Mouse (Mus musculus) myocyte (in vitro differentiated cells): ENCODE data around the gene Emx1. TPM values are rescaled to one million over a fixed set of nuclear protein-coding genes. Genes with fewer than 3 reads are reported as not detected.

ENCODE experiments used
- H3K27me3 ChIP-seq: one replicate; pipeline ENCODE4 v1.6.1; 2011; ENCODE audit not compliant: control insufficient read depth, insufficient read depth, insufficient read length
- H3K36me3 ChIP-seq: one replicate; pipeline ENCODE4 v1.6.1; 2011; ENCODE audit not compliant: control insufficient read depth, insufficient read depth
- H3K4me2 ChIP-seq: one replicate; pipeline ENCODE4 v1.6.1; 2011; ENCODE audit warnings: low read depth, control low read depth
- H3K4me3 ChIP-seq: one replicate; pipeline ENCODE4 v1.5.1; 2011; ENCODE audit warnings: mild to moderate bottlenecking, control low read depth, moderate library complexity
- H3K79me2 ChIP-seq: one replicate; pipeline ENCODE4 v1.6.1; 2011; ENCODE audit not compliant: control insufficient read depth, insufficient read depth
- H3ac ChIP-seq: one replicate; pipeline ENCODE4 v1.6.1; 2011; ENCODE audit not compliant: control insufficient read depth, insufficient read length
- CEBPB ChIP-seq: IDR thresholded peaks from 2 replicates; pipeline ENCODE4 v1.6.1; 2011; ENCODE audit warnings: mild to moderate bottlenecking, moderate library complexity; ENCODE audit not compliant: poor library complexity, insufficient read depth, severe bottlenecking
- E2F4 ChIP-seq: IDR thresholded peaks from one replicate; pipeline ENCODE4 v1.6.1; 2011; ENCODE audit warnings: mild to moderate bottlenecking, control low read depth, moderate library complexity; ENCODE audit not compliant: insufficient read depth
- MAX ChIP-seq: IDR thresholded peaks from one replicate; pipeline ENCODE4 v1.6.1; 2011; ENCODE audit warnings: low read depth, mild to moderate bottlenecking, control low read depth
- MYOD1 ChIP-seq, 3 experiments: IDR thresholded peaks; one replicate each; pipeline ENCODE4 v1.6.1; 2011; ENCODE audit warnings: control low read depth in 2 of 3, low read depth in 2 of 3, mild to moderate bottlenecking in 2 of 3, moderate library complexity in 1 of 3; ENCODE audit not compliant: insufficient read length in 2 of 3, control insufficient read depth in 1 of 3
- MYOG ChIP-seq, 3 experiments: IDR thresholded peaks; one replicate each; pipeline ENCODE4 v1.6.1; 2011; ENCODE audit warnings: control low read depth in 2 of 3, low read depth in 2 of 3, mild to moderate bottlenecking in 2 of 3; ENCODE audit not compliant: insufficient read length in 2 of 3, control insufficient read depth in 1 of 3, insufficient read depth in 1 of 3
- POLR2A ChIP-seq: IDR thresholded peaks from one replicate; pipeline ENCODE4 v1.6.1; 2011; ENCODE audit warnings: low read depth, mild to moderate bottlenecking, control low read depth, moderate library complexity; ENCODE audit not compliant: insufficient read length
- POLR2AphosphoS2 ChIP-seq: IDR thresholded peaks from one replicate; pipeline ENCODE4 v1.6.1; 2011; ENCODE audit warnings: low read depth, control low read depth; ENCODE audit not compliant: insufficient read length
- REST ChIP-seq: IDR thresholded peaks from one replicate; pipeline ENCODE4 v1.6.1; 2011; ENCODE audit warnings: mild to moderate bottlenecking, control low read depth, moderate library complexity; ENCODE audit not compliant: insufficient read depth, insufficient read length
- SRF ChIP-seq: IDR thresholded peaks from one replicate; pipeline ENCODE4 v1.6.1; 2011; ENCODE audit warnings: low read depth; ENCODE audit not compliant: control insufficient read depth, insufficient read length
- TCF12 ChIP-seq: IDR thresholded peaks from one replicate; pipeline ENCODE4 v1.6.1; 2011; ENCODE audit warnings: mild to moderate bottlenecking, control low read depth; ENCODE audit not compliant: poor library complexity, insufficient read depth, severe bottlenecking
- TCF3 ChIP-seq: IDR thresholded peaks from one replicate; pipeline ENCODE4 v1.6.1; 2011; ENCODE audit warnings: low read depth, control low read depth; ENCODE audit not compliant: insufficient read length
- USF1 ChIP-seq: IDR thresholded peaks from one replicate; pipeline ENCODE4 v1.6.1; 2011; ENCODE audit warnings: low read depth, mild to moderate bottlenecking, control low read depth, moderate library complexity
- polyA plus RNA-seq: library from polyadenylated mRNA; unstranded; fragments of >200 nt; fragmentation: generic; extraction: Trizol; gene quantifications from one replicate; pipeline ENCODE4 v1.2.1, GENCODE M21; 2012; ENCODE audit warnings: missing spikeins

The Emx1 gene
- polyA plus RNA-seq, 1 experiment: not detected

DNA sequence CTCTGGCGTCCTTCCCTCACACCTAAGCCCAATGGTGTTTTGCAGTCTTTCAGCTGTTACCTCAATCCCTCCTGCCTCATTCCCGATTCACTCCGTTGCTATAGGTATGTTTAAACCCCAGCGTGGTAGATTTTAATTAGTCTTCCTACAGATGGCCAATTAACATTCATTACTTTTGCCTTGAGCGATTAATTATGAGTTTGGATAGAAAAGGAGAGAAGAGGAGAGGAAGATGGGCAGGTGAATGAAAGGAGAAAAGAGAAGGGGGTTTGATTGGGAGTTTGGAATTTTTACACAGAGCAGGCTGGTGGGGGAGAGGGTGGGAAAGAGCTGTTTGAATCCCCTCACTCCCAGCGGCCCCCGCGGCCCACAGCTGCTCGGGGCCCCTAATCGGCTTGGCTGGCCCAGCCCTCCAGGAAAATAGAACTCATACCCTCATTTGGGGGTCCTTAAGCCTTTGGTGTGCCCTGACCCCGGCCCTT lies 21.8 kb upstream of the Emx1 start:
- H3K36me3 ChIP-seq: no peaks in the 10 kb centered on the region
- H3K27me3 ChIP-seq: peaks cover 45% of the 10 kb centered on the region
- H3K79me2 ChIP-seq: no peaks in the 10 kb centered on the region
- no peak for TF ChIP-seq REST
- no peak for TF ChIP-seq TCF12
- no peak for TF ChIP-seq TCF3
- no peak for TF ChIP-seq E2F4
- no peak for TF ChIP-seq POLR2AphosphoS2
- TF ChIP-seq USF1: no peak
- no peak for TF ChIP-seq MYOD1 (IDR thresholded peaks at IDR 0.05; ENCODE audit: control insufficient read depth in 1 of 3, insufficient read length in 2 of 3, low read depth in 2 of 3)
- no peak for TF ChIP-seq POLR2A
- no peak for TF ChIP-seq CEBPB
- TF ChIP-seq SRF: no peak
- H3K4me2 ChIP-seq: no peak overlapping the region
- H3ac ChIP-seq: no peak overlapping the region
- no peak overlapping the region for H3K4me3 ChIP-seq

DNA sequence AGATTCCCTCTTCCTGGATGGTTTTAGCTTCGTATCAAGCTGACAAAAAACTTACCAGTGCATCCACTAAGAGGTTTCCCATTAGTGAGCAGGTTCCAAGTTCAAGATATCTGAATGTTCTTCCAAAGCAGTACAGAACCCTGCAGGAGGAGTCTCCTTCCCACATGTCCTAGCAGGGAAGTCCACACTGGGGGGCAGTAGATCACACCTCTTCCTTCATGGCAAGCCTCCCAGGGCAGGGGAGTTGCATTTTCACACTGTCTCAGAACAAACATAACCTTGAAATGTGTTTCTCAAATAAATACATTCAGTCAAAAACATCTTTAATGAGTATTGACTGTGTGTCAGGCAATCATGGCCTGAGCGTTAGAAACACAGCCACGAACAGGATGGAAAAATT lies 7.7 kb upstream of the Emx1 start:
- Histone ChIP-seq H3K4me2 (no peak overlapping the region), H3K27me3 (peaks cover 30% of the 10 kb centered on the region), H3ac (no peak overlapping the region), H3K79me2 (no peaks in the 10 kb centered on the region), H3K36me3 (no peaks in the 10 kb centered on the region), H3K4me3 (no peak overlapping the region)
- no peak for TF ChIP-seq MYOD1 (IDR thresholded peaks at IDR 0.05; ENCODE audit: control insufficient read depth in 1 of 3, insufficient read length in 2 of 3, low read depth in 2 of 3)
- no peak for TF ChIP-seq CEBPB
- no peak for TF ChIP-seq POLR2A
- TF ChIP-seq MYOG (IDR thresholded peaks at IDR 0.05; ENCODE audit: control insufficient read depth in 1 of 3, insufficient read depth in 1 of 3, insufficient read length in 2 of 3, low read depth in 2 of 3): no peak
- no peak for TF ChIP-seq MAX
- no peak for TF ChIP-seq SRF
- no peak for TF ChIP-seq REST
- TF ChIP-seq TCF3: no peak
- no peak for TF ChIP-seq E2F4
- TF ChIP-seq POLR2AphosphoS2: no peak
- no peak for TF ChIP-seq USF1
- TF ChIP-seq TCF12: no peak

DNA sequence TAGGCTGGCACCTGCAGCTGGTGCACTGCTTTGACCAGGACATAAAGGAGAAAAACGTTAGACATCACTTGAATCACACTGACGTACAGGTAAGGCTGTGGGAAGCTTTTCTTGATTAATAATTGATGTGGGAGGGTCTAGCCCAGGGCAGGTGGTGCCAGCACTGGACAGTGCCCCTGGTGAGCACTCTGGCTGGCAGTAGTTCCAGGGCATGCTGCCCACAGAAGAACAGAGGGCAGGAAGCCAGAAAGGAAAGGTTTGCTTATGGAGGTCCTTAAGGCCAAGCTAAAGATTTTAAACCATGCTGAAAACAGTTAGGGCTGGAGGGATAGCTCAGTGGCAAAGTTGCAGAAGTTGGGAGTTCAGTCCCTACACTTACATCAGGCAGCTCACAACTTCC lies 7.2 kb upstream of the Emx1 start:
- H3K4me2 ChIP-seq: no peak overlapping the region
- peaks cover 30% of the 10 kb centered on the region for H3K27me3 ChIP-seq
- no peaks in the 10 kb centered on the region for H3K79me2 ChIP-seq
- no peak overlapping the region for H3ac ChIP-seq
- no peaks in the 10 kb centered on the region for H3K36me3 ChIP-seq
- H3K4me3 ChIP-seq: no peak overlapping the region
- TF ChIP-seq POLR2AphosphoS2 (no peak), E2F4 (no peak), REST (no peak), MYOD1 (IDR thresholded peaks at IDR 0.05; ENCODE audit: control insufficient read depth in 1 of 3, insufficient read length in 2 of 3, low read depth in 2 of 3) (no peak), SRF (no peak), CEBPB (no peak), MYOG (IDR thresholded peaks at IDR 0.05; ENCODE audit: control insufficient read depth in 1 of 3, insufficient read depth in 1 of 3, insufficient read length in 2 of 3, low read depth in 2 of 3) (no peak), TCF3 (no peak)

DNA sequence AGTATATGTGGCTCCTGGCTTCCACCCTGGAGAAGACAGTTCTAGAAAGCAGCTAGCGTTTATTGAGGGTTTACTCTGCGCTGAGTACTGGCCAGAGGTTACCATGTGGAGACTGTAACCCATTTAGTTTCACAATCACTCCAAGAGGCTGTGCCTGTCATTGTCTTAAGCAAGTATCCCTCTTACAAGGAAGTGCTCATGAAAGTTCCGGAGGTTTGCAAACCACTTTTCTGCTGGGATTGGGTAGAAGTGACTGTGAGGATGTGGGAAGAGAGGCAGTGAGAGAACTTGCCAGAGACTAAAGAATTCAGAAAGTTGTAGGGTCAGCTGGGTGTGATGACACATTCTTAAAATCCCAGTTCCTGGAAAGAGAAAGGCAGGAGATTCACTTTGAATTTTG lies 3.3 kb upstream of the Emx1 start:
- Histone ChIP-seq H3K4me2 (no peak overlapping the region), H3K79me2 (no peaks in the 10 kb centered on the region), H3K27me3 (peaks cover 43% of the 10 kb centered on the region), H3ac (no peak overlapping the region), H3K36me3 (no peaks in the 10 kb centered on the region), H3K4me3 (no peak overlapping the region)
- TF ChIP-seq CEBPB (no peak), E2F4 (no peak), TCF12 (no peak), POLR2A (no peak), MAX (no peak), MYOD1 (IDR thresholded peaks at IDR 0.05; ENCODE audit: control insufficient read depth in 1 of 3, insufficient read length in 2 of 3, low read depth in 2 of 3) (no peak), SRF (no peak), MYOG (IDR thresholded peaks at IDR 0.05; ENCODE audit: control insufficient read depth in 1 of 3, insufficient read depth in 1 of 3, insufficient read length in 2 of 3, low read depth in 2 of 3) (no peak), TCF3 (no peak)

DNA sequence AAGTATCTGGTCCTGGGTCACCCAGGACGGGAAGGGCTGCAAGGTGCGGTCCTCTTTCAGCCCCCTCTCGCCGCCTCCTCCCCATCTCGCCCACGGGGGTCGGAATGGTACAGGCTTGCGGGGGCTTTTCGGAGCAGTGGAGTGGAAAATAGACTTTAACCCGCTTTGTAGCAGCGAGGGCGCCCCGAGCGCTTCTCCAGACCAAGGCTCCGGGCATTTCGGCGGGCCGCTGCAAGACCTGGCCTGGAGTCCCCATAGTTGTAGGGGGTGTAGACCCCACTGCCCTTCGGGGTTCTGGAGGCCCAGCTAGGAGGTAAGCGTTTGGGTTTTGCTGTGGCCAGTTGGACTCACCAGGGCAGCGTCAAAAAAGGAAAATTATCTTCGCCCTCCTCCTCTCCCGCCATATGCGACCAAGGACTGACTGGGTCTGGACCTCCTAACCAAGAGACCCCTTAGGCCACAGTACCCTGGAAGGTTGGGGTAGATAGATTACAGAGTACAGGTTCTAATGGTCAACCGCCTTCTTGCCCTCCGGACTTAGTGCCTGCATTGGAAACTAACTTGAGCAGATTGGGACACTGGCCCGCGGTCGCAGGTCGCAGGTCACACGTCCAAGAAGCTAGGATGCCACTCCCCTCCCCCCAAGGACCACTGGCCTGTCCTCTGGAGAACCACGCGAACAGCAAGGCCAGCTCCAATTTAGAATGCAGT lies 1.1 kb upstream of the Emx1 start:
- H3K4me3 ChIP-seq: no peak overlapping the region
- H3K4me2 ChIP-seq: no peak overlapping the region
- H3ac ChIP-seq: no peak overlapping the region
- H3K27me3 ChIP-seq: peaks cover 57% of the 10 kb centered on the region
- no peak for TF ChIP-seq CEBPB
- TF ChIP-seq TCF3: no peak
- no peak for TF ChIP-seq MYOG (IDR thresholded peaks at IDR 0.05; ENCODE audit: control insufficient read depth in 1 of 3, insufficient read depth in 1 of 3, insufficient read length in 2 of 3, low read depth in 2 of 3)
- TF ChIP-seq MAX: no peak
- TF ChIP-seq REST: no peak
- TF ChIP-seq E2F4: no peak
- no peak for TF ChIP-seq USF1
- TF ChIP-seq MYOD1 (IDR thresholded peaks at IDR 0.05; ENCODE audit: control insufficient read depth in 1 of 3, insufficient read length in 2 of 3, low read depth in 2 of 3): no peak
- no peak for TF ChIP-seq POLR2AphosphoS2
- no peak for TF ChIP-seq TCF12
- no peak for TF ChIP-seq SRF
- TF ChIP-seq POLR2A: no peak
- no peaks in the 10 kb centered on the region for H3K79me2 ChIP-seq
- no peaks in the 10 kb centered on the region for H3K36me3 ChIP-seq
